Mouse (Mus musculus): Measurements from ENCODE around the gene Anxa9. TPM values are rescaled to one million over a fixed set of nuclear protein-coding genes. Genes with fewer than 3 reads are reported as not detected.

Anxa9 gene
- polyA plus RNA-seq, 1 experiment = 0.65 TPM

GRCm38 (mm10) chr3:95291041-95291440 lies 15.9 kb downstream of the Anxa9 start:
- peak overlapping the region; percentile 60; the same call in 1 of the 2 replicates for H3K27ac ChIP-seq (ENCODE audit: insufficient read depth, low read depth, low read length)
- H3K4me1 ChIP-seq (ENCODE audit: control insufficient read depth, insufficient read depth, insufficient read length, low read length) = peaks cover 12% of the 10 kb centered on the region; the same call in 1 of the 2 replicates
- WGBS = 42% methylated on average over 4 of the region's 4 CpGs
- H3K4me3 ChIP-seq (ENCODE audit: low read depth, low read length) = no peak overlapping the region
- peaks cover 73% of the 10 kb centered on the region for H3K36me3 ChIP-seq (ENCODE audit: control insufficient read depth, insufficient read depth, low read length)
- H3K27me3 ChIP-seq (ENCODE audit: control insufficient read depth, insufficient read depth, low read length) = no peaks in the 10 kb centered on the region
- TF ChIP-seq CTCF (IDR thresholded peaks at IDR 0.05; ENCODE audit: extremely low read depth, insufficient read length, insufficient replicate concordance, low read depth, low read length) (no peak), POLR2A (IDR thresholded peaks at IDR 0.05; ENCODE audit: low read depth, low read length) (no peak)

GRCm38 (mm10) chr3:95290156-95290555 lies 16.8 kb downstream of the Anxa9 start:
- TF ChIP-seq CTCF (IDR thresholded peaks at IDR 0.05; ENCODE audit: extremely low read depth, insufficient read length, insufficient replicate concordance, low read depth, low read length) = no peak
- no peak for TF ChIP-seq POLR2A (IDR thresholded peaks at IDR 0.05; ENCODE audit: low read depth, low read length)
- H3K27ac ChIP-seq (ENCODE audit: insufficient read depth, low read depth, low read length) = peak overlapping the region; percentile 60; the same call in 1 of the 2 replicates
- 75% methylated on average over 6 of the region's 6 CpGs for WGBS
- peaks cover 12% of the 10 kb centered on the region; the same call in 1 of the 2 replicates for H3K4me1 ChIP-seq (ENCODE audit: control insufficient read depth, insufficient read depth, insufficient read length, low read length)
- H3K36me3 ChIP-seq (ENCODE audit: control insufficient read depth, insufficient read depth, low read length) = peaks cover 66% of the 10 kb centered on the region
- H3K4me3 ChIP-seq (ENCODE audit: low read depth, low read length) = no peak overlapping the region
- H3K27me3 ChIP-seq (ENCODE audit: control insufficient read depth, insufficient read depth, low read length) = no peaks in the 10 kb centered on the region

- Histone ChIP-seq H3K4me3 (ENCODE audit: low read depth, low read length) (no peak overlapping the region), H3K36me3 (ENCODE audit: control insufficient read depth, insufficient read depth, low read length) (peaks cover 60% of the 10 kb centered on the region), H3K27ac (ENCODE audit: insufficient read depth, low read depth, low read length) (no peak overlapping the region), H3K27me3 (ENCODE audit: control insufficient read depth, insufficient read depth, low read length) (no peaks in the 10 kb centered on the region), H3K4me1 (ENCODE audit: control insufficient read depth, insufficient read depth, insufficient read length, low read length) (peaks cover 9% of the 10 kb centered on the region; the same call in 1 of the 2 replicates)
- TF ChIP-seq POLR2A (IDR thresholded peaks at IDR 0.05; ENCODE audit: low read depth, low read length) (no peak), CTCF (IDR thresholded peaks at IDR 0.05; ENCODE audit: extremely low read depth, insufficient read length, insufficient replicate concordance, low read depth, low read length) (no peak)
- 92% methylated on average over 4 of the region's 4 CpGs for WGBS
These were observed 17.6 kb downstream of the Anxa9 start for GRCm38 (mm10) chr3:95289419-95289818.

- Histone ChIP-seq H3K36me3 (ENCODE audit: control insufficient read depth, insufficient read depth, low read length) (peaks cover 44% of the 10 kb centered on the region), H3K27ac (ENCODE audit: insufficient read depth, low read depth, low read length) (no peak overlapping the region), H3K27me3 (ENCODE audit: control insufficient read depth, insufficient read depth, low read length) (no peaks in the 10 kb centered on the region), H3K4me1 (ENCODE audit: control insufficient read depth, insufficient read depth, insufficient read length, low read length) (peaks cover 7% of the 10 kb centered on the region; the same call in 1 of the 2 replicates), H3K4me3 (ENCODE audit: low read depth, low read length) (no peak overlapping the region)
- WGBS = 88% methylated on average over 3 of the region's 3 CpGs
- TF ChIP-seq POLR2A (IDR thresholded peaks at IDR 0.05; ENCODE audit: low read depth, low read length) = no peak
- TF ChIP-seq CTCF (IDR thresholded peaks at IDR 0.05; ENCODE audit: extremely low read depth, insufficient read length, insufficient replicate concordance, low read depth, low read length) = no peak
These were observed 19.4 kb downstream of the Anxa9 start for GRCm38 (mm10) chr3:95287541-95287940.

GRCm38 (mm10) chr3:95286510-95286909 lies 20.5 kb downstream of the Anxa9 start:
- Histone ChIP-seq H3K36me3 (ENCODE audit: control insufficient read depth, insufficient read depth, low read length) (peaks cover 35% of the 10 kb centered on the region), H3K27ac (ENCODE audit: insufficient read depth, low read depth, low read length) (no peak overlapping the region), H3K4me1 (ENCODE audit: control insufficient read depth, insufficient read depth, insufficient read length, low read length) (peaks cover 7% of the 10 kb centered on the region; the same call in 1 of the 2 replicates), H3K27me3 (ENCODE audit: control insufficient read depth, insufficient read depth, low read length) (no peaks in the 10 kb centered on the region), H3K4me3 (ENCODE audit: low read depth, low read length) (0 out of 2 replicates have a peak overlapping the region, but pooled peaks have one; percentile 12)
- TF ChIP-seq POLR2A (IDR thresholded peaks at IDR 0.05; ENCODE audit: low read depth, low read length) (no peak), CTCF (IDR thresholded peaks at IDR 0.05; ENCODE audit: extremely low read depth, insufficient read length, insufficient replicate concordance, low read depth, low read length) (no peak)
- 71% methylated on average over 7 of the region's 7 CpGs for WGBS

GRCm38 (mm10) chr3:95286011-95286410 lies 21.0 kb downstream of the Anxa9 start:
- TF ChIP-seq CTCF (IDR thresholded peaks at IDR 0.05; ENCODE audit: extremely low read depth, insufficient read length, insufficient replicate concordance, low read depth, low read length) (no peak), POLR2A (IDR thresholded peaks at IDR 0.05; ENCODE audit: low read depth, low read length) (no peak)
- H3K27ac ChIP-seq (ENCODE audit: insufficient read depth, low read depth, low read length) = no peak overlapping the region; the same call in 1 of the 2 replicates
- 45% methylated on average over 5 of the region's 5 CpGs for WGBS
- H3K36me3 ChIP-seq (ENCODE audit: control insufficient read depth, insufficient read depth, low read length) = peaks cover 30% of the 10 kb centered on the region
- 0 out of 2 replicates have a peak overlapping the region, but pooled peaks have one; percentile 12 for H3K4me3 ChIP-seq (ENCODE audit: low read depth, low read length)
- no peaks in the 10 kb centered on the region for H3K27me3 ChIP-seq (ENCODE audit: control insufficient read depth, insufficient read depth, low read length)
- H3K4me1 ChIP-seq (ENCODE audit: control insufficient read depth, insufficient read depth, insufficient read length, low read length) = peaks cover 7% of the 10 kb centered on the region; the same call in 1 of the 2 replicates

- Histone ChIP-seq H3K36me3 (ENCODE audit: control insufficient read depth, insufficient read depth, low read length) (peaks cover 24% of the 10 kb centered on the region), H3K27ac (ENCODE audit: insufficient read depth, low read depth, low read length) (no peak overlapping the region; the same call in 1 of the 2 replicates), H3K4me1 (ENCODE audit: control insufficient read depth, insufficient read depth, insufficient read length, low read length) (peaks cover 3% of the 10 kb centered on the region; the same call in 1 of the 2 replicates), H3K4me3 (ENCODE audit: low read depth, low read length) (no peak overlapping the region), H3K27me3 (ENCODE audit: control insufficient read depth, insufficient read depth, low read length) (no peaks in the 10 kb centered on the region)
- 86% methylated on average over 5 of the region's 5 CpGs for WGBS
- TF ChIP-seq POLR2A (IDR thresholded peaks at IDR 0.05; ENCODE audit: low read depth, low read length) = no peak
- no peak for TF ChIP-seq CTCF (IDR thresholded peaks at IDR 0.05; ENCODE audit: extremely low read depth, insufficient read length, insufficient replicate concordance, low read depth, low read length)
These were observed 21.6 kb downstream of the Anxa9 start for GRCm38 (mm10) chr3:95285390-95285789.
